Mouse (Mus musculus) kidney, embryonic 15.5 days (tissue): ENCODE measurements around the gene Polg. TPM values are rescaled to one million over a fixed set of nuclear protein-coding genes. Genes with fewer than 3 reads are reported as not detected.
A peak's percentile ranks its signal among the peaks of the same experiment; 100 is the strongest.

Experiments
- microRNA-seq: library from miRNA; unstranded; fragments of <30 nt; microRNA quantifications from one replicate; pipeline ENCODE4, GENCODE M21; 2016
- polyA plus RNA-seq: library from polyadenylated mRNA; unstranded; fragments of >200 nt; fragmentation: Nextera tagmentation; extraction: Ambion mirVana; gene quantifications from 2 replicates; pipeline ENCODE4 v1.2.1, GENCODE M21; 2015

The Polg gene
- polyA plus RNA-seq, 1 experiment from 2014 or later: 36.7 TPM

Small RNA genes within 50 kb of the gene (microRNA-seq; reads per million reads assigned to microRNA genes)
- gene Mir9-3: 2.8 reads per million, percentile 14 among the genes with 10 or more reads in this experiment

Other genes starting within 250 kb of the Polg start
- gene Abhd2, start 193.2 kb downstream of the Polg start, polyA plus RNA-seq: 12.0 and 12.2 TPM in 2 replicates
- gene Rlbp1, start 79.3 kb downstream of the Polg start, polyA plus RNA-seq: 0.14 and 0.39 TPM in 2 replicates
- 12.0 and 12.6 TPM in 2 replicates for gene Fanci, start 74.4 kb downstream of the Polg start, polyA plus RNA-seq
- 28.8 and 29.9 TPM in 2 replicates for gene Rhcg, start 151.3 kb upstream of the Polg start, polyA plus RNA-seq
- gene Ticrr, start 193.8 kb upstream of the Polg start, polyA plus RNA-seq: 11.2 and 11.6 TPM in 2 replicates
- 5.0 and 5.1 TPM in 2 replicates for gene Kif7, start 249.4 kb upstream of the Polg start, polyA plus RNA-seq